Mouse (Mus musculus) MEL (cell line): ENCODE data around the gene Skor1. TPM values are rescaled to one million over a fixed set of nuclear protein-coding genes. Genes with fewer than 3 reads are reported as not detected.

ENCODE experiments used
- DNase-seq: peaks from one replicate; pipeline ENCODE4 v3.0.0; 2011; ENCODE audit warnings: low read depth, low spot score
- H3K27ac ChIP-seq: 2 replicates; pipeline ENCODE4 v1.5.1; 2012; ENCODE audit warnings: low read depth, mild to moderate bottlenecking, control low read depth, low read length, moderate library complexity; ENCODE audit not compliant: control insufficient read depth
- H3K27me3 ChIP-seq, 2 experiments: fragments of 150-350 bp in 1 of 2; sonication (generic) in 1 of 2; 2 replicates each; pipeline ENCODE4 v1.6.1; 2012; ENCODE audit warnings: low read length in 2 of 2, mild to moderate bottlenecking in 2 of 2, improper control_type of control experiment in 1 of 2, moderate library complexity in 1 of 2; ENCODE audit not compliant: insufficient read depth in 2 of 2, control insufficient read depth in 1 of 2
- H3K36me3 ChIP-seq, 2 experiments: 2 replicates each; pipeline ENCODE4 v1.6.1; 2012 to 2014; ENCODE audit warnings: low read length in 2 of 2, improper control_type of control experiment in 1 of 2, inconsistent platforms in 1 of 2, mild to moderate bottlenecking in 1 of 2; ENCODE audit not compliant: insufficient read depth in 2 of 2, control insufficient read depth in 1 of 2
- H3K4me1 ChIP-seq, 2 experiments: fragments of 150-350 bp in 1 of 2; sonication (generic) in 1 of 2; 2 replicates each; pipeline ENCODE4 v1.6.1; 2012; ENCODE audit warnings: low read length in 2 of 2, improper control_type of control experiment in 1 of 2, mild to moderate bottlenecking in 1 of 2; ENCODE audit not compliant: insufficient read depth in 2 of 2, control insufficient read depth in 1 of 2
- H3K4me3 ChIP-seq, 2 experiments: fragments of 150-350 bp in 1 of 2; sonication (generic) in 1 of 2; 2 replicates each; pipeline ENCODE4 v1.5.1; 2012; ENCODE audit warnings: low read depth in 2 of 2, low read length in 2 of 2, mild to moderate bottlenecking in 2 of 2, moderate library complexity in 2 of 2, control low read depth in 1 of 2, improper control_type of control experiment in 1 of 2; ENCODE audit not compliant: control insufficient read depth in 1 of 2, insufficient read depth in 1 of 2
- H3K79me2 ChIP-seq: 2 replicates; pipeline ENCODE4 v1.6.1; 2012; ENCODE audit warnings: mild to moderate bottlenecking, low read length, moderate library complexity; ENCODE audit not compliant: control insufficient read depth, poor library complexity, insufficient read depth
- H3K9ac ChIP-seq: 2 replicates; pipeline ENCODE4 v1.6.1; 2012; ENCODE audit warnings: low read depth, mild to moderate bottlenecking, control low read depth, low read length, moderate library complexity; ENCODE audit not compliant: control insufficient read depth, poor library complexity, severe bottlenecking
- H3K9me3 ChIP-seq: fragments of 150-350 bp; sonication (generic); replicated peaks from 2 replicates; pipeline ENCODE4 v1.6.1; 2012; ENCODE audit warnings: mild to moderate bottlenecking, low read length, improper control_type of control experiment, moderate library complexity; ENCODE audit not compliant: insufficient read depth
- E2F4 ChIP-seq: IDR thresholded peaks from 2 replicates; pipeline ENCODE4 v1.6.1; 2011; ENCODE audit warnings: low read depth, low read length, improper control_type of control experiment, borderline replicate concordance
- ELF1 ChIP-seq: IDR thresholded peaks from 2 replicates; pipeline ENCODE4 v1.6.1; 2014; ENCODE audit warnings: low read depth, mild to moderate bottlenecking, inconsistent platforms, low read length, improper control_type of control experiment, moderate library complexity
- GABPA ChIP-seq: IDR thresholded peaks from 2 replicates; pipeline ENCODE4 v1.6.1; 2012; ENCODE audit warnings: low read depth, mild to moderate bottlenecking, inconsistent platforms, low read length, improper control_type of control experiment, moderate library complexity
- KAT2A ChIP-seq: conservative IDR thresholded peaks from 2 replicates; pipeline ENCODE4 v1.6.1; 2012; ENCODE audit warnings: low read depth, low read length, improper control_type of control experiment, inconsistent platforms
- MAFK ChIP-seq: IDR thresholded peaks from 2 replicates; pipeline ENCODE4 v1.6.1; 2011; ENCODE audit warnings: low read depth, mild to moderate bottlenecking, low read length, improper control_type of control experiment, borderline replicate concordance
- MXI1 ChIP-seq: IDR thresholded peaks from 2 replicates; pipeline ENCODE4 v1.6.1; 2011; ENCODE audit warnings: mild to moderate bottlenecking, low read depth, low read length, improper control_type of control experiment
- MYB ChIP-seq: IDR thresholded peaks from 2 replicates; pipeline ENCODE4 v1.6.1; 2011; ENCODE audit warnings: mild to moderate bottlenecking, low read depth, low read length, improper control_type of control experiment
- RAD21 ChIP-seq: IDR thresholded peaks from 2 replicates; pipeline ENCODE4 v1.6.1; 2011; ENCODE audit warnings: mild to moderate bottlenecking, low read depth, low read length, improper control_type of control experiment
- RCOR1 ChIP-seq: IDR thresholded peaks from 2 replicates; pipeline ENCODE4 v1.6.1; 2012; ENCODE audit warnings: low read depth, mild to moderate bottlenecking, inconsistent platforms, low read length, improper control_type of control experiment
- SIN3A ChIP-seq: IDR thresholded peaks from 2 replicates; pipeline ENCODE4 v1.6.1; 2012; ENCODE audit warnings: low read length, improper control_type of control experiment, inconsistent platforms
- SMC3 ChIP-seq: IDR thresholded peaks from 2 replicates; pipeline ENCODE4 v1.6.1; 2011; ENCODE audit warnings: low read depth, low read length, improper control_type of control experiment
- ZC3H11A ChIP-seq: IDR thresholded peaks from 2 replicates; pipeline ENCODE4 v1.6.1; 2012; ENCODE audit warnings: low read depth, mild to moderate bottlenecking, inconsistent platforms, low read length, improper control_type of control experiment
- ZKSCAN1 ChIP-seq: IDR thresholded peaks from 2 replicates; pipeline ENCODE4 v1.6.1; 2012; ENCODE audit warnings: low read depth, mild to moderate bottlenecking, inconsistent platforms, low read length, improper control_type of control experiment, moderate library complexity
- ZMIZ1 ChIP-seq: IDR thresholded peaks from 2 replicates; pipeline ENCODE4 v1.6.1; 2012; ENCODE audit warnings: low read depth, mild to moderate bottlenecking, inconsistent platforms, low read length, improper control_type of control experiment, moderate library complexity
- ZNF384 ChIP-seq: IDR thresholded peaks from 2 replicates; pipeline ENCODE4 v1.6.1; 2012; ENCODE audit warnings: low read depth, mild to moderate bottlenecking, inconsistent platforms, low read length, improper control_type of control experiment
- polyA plus RNA-seq, 2 experiments: library from polyadenylated mRNA; stranded (reverse) in 1 of 2; unstranded in 1 of 2; fragments of >175 nt in 1 of 2; fragments of >200 nt in 1 of 2; gene quantifications; 2 replicates each; pipeline versions ENCODE4 v1.2.1 to v1.2.4; 2012; ENCODE audit warnings: low replicate concordance in 2 of 2, low read depth in 1 of 2; ENCODE audit not compliant: insufficient read length in 2 of 2, insufficient read depth in 1 of 2, missing spikeins in 1 of 2
- total RNA-seq: library from RNA; depleted of rRNA; stranded (reverse); fragments of 300-350 nt; gene quantifications from 2 replicates; pipeline ENCODE4 v1.2.3, GENCODE M21; 2012

The Skor1 gene
- total and polyA plus RNA-seq, 3 experiments: 0.06 TPM; not detected in 2

DNA sequence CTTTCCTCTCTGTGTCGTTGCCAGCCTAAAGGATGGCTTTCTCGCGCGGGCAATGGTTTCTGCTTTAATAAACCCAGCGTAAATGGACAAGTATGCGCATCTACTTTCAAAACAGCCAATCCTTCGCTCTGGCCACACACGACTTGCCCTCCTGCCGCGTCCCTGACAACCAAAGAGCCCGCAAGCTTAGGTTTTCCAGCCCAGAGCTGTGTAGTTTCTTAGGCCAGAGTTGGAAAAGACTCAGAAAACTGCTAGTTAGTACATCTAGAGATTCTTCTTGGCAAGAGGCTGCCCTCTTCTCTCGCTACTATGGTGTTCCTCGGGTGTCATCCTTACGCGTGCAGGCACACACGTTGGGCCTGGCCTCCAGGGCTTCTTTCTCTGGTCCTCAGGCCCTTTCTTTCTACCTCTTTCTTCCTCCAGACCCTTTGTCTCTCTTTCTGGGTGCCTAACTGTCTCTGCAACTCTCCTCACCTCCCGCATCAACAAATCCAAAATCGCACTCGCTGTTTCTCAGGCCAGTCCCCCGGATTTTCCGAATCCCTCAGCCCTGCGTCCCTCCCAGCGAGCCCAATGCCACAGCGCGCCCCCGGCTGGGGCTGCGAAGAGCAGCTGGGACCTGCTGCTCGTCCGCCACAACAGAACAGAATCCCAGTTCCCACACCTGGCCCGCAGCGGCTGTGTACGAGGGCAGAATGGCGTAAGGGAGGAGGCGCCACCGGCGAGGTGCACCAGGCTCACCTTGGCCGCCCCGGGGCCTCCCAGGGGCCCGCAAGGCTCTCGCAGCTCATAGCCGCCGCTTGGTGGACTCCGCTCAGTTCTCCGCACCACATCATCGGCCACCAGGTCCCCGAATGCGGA, 4.9 kb downstream of the Skor1 start:
- Histone ChIP-seq H3K27ac (no peak overlapping the region), H3K36me3 (no peaks in the 10 kb centered on the region), H3K27me3 (no peaks in the 10 kb centered on the region; a peak in 1 of 4 replicates), H3K4me1 (no peaks in the 10 kb centered on the region), H3K79me2 (no peaks in the 10 kb centered on the region), H3K9ac (no peak overlapping the region), H3K9me3 (no peaks in the 10 kb centered on the region), H3K4me3 (no peak overlapping the region)
- TF ChIP-seq GABPA (no peak), SMC3 (no peak), SIN3A (no peak), MAFK (no peak), KAT2A (no peak), ELF1 (no peak), ZNF384 (no peak), MYB (no peak)
- no peak for DNase-seq

- Histone ChIP-seq H3K9ac (no peak overlapping the region), H3K27me3 (no peaks in the 10 kb centered on the region; a peak in 1 of 4 replicates), H3K4me3 (no peak overlapping the region), H3K36me3 (no peaks in the 10 kb centered on the region), H3K27ac (no peak overlapping the region), H3K4me1 (no peaks in the 10 kb centered on the region), H3K79me2 (no peaks in the 10 kb centered on the region), H3K9me3 (no peaks in the 10 kb centered on the region)
- DNase-seq: no peak
- TF ChIP-seq RAD21: no peak
Observed at GRCm38 (mm10) chr9:63143227-63143626, 5.5 kb downstream of the Skor1 start.

DNA sequence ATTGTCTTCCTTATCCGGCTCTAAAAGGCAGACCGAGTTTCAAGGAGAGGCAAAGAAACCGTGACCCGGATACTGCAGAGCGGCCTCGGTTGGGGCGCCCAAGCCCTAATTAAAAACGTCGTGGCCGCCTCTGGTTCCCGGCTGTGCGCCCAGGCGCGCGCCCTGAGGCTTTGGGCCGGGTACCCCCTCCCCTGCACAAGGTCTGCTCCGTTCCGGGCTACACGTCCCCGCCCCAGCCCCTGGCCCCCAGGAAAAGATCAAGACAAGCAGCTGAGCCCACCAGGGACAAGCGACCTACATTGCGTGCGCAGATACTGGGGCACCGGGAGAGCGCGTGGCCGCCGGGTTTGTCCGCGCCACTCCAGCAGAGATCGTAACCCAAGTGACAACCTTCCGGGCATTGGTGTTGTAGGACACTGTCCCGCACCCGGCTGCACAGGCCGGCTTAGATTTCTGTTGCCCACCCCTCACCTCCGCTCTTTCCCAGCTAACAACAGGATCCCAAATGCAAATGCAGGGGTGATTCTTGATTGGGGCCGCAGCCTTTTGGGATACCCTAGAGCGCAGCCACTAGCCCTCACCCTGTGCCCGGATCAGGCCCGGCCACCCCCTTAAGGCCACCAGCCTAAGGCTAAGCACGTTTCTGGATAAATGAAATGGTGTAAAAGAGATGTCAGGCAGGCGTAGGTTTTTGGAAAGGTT, 6.3 kb downstream of the Skor1 start:
- Histone ChIP-seq H3K4me1 (no peaks in the 10 kb centered on the region), H3K9me3 (no peaks in the 10 kb centered on the region), H3K27ac (no peak overlapping the region), H3K36me3 (no peaks in the 10 kb centered on the region), H3K27me3 (no peaks in the 10 kb centered on the region; a peak in 1 of 4 replicates), H3K9ac (no peak overlapping the region), H3K4me3 (no peak overlapping the region), H3K79me2 (no peaks in the 10 kb centered on the region)
- TF ChIP-seq ZMIZ1: no peak
- TF ChIP-seq MXI1: no peak
- TF ChIP-seq ZC3H11A: no peak
- no peak for TF ChIP-seq RCOR1
- TF ChIP-seq E2F4: no peak
- no peak for TF ChIP-seq ZKSCAN1
- no peak for DNase-seq
